Mouse (Mus musculus) olfactory bulb, adult 2 months (tissue): ENCODE measurements at regions not wholly inside any gene's neighbourhood (a gene's known extent, or its start where the extent isn't known, plus 50 kb on each side); places are given as distances from the start of the nearest gene placed in this dataset.

Experiments used
- CTCF ChIP-seq: fragments of 200-500 bp; IDR thresholded peaks from 2 replicates; pipeline ENCODE4 v1.5.1; 2012; ENCODE audit warnings: low read depth, mild to moderate bottlenecking, low read length, moderate library complexity; ENCODE audit not compliant: insufficient read depth
- POLR2A ChIP-seq: fragments of 200-500 bp; IDR thresholded peaks from 2 replicates; pipeline ENCODE4 v1.6.1; 2012; ENCODE audit warnings: mild to moderate bottlenecking, low read depth, low read length, moderate library complexity; ENCODE audit not compliant: insufficient read depth

DNA sequence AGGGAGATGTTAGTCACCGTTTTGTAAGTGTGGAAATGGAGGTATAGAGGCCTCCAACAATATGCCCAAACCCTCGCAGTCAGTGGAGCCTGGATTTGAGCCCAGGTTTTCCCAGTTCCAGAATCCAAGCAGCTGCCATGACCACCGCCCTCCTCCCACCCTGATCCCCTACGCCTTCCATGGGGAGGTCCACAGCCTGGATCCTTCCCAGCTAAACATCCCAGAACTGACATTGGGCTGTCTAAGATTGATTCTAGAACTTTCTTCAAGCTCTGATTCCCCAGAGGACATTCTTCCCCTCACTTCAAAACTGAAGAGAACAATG is 199.2 kb downstream of the Bcl2l11 start:
- TF ChIP-seq POLR2A: no peak
- TF ChIP-seq CTCF: no peak
